Mouse (Mus musculus) stomach, postnatal 0 days (tissue): ENCODE measurements around the gene Tspan13. TPM values are rescaled to one million over a fixed set of nuclear protein-coding genes. Genes with fewer than 3 reads are reported as not detected.
A peak's percentile ranks its signal among the peaks of the same experiment; 100 is the strongest.

Experiments used
- ATAC-seq: fragments of 200-750 bp; cut with Nextera tagmentation; 2 replicates; pipeline ENCODE4 v1.8.0; 2017; ENCODE audit not compliant: low FRiP score, low TSS enrichment
- DNase-seq: peaks from one replicate; pipeline ENCODE4 v3.0.0-alpha.2; 2016; ENCODE audit warnings: low spot score
- H3K27ac ChIP-seq: fragments of 300-500 bp; sonication (generic); replicated peaks from 2 replicates; pipeline ENCODE4 v1.5.1; 2014; ENCODE audit warnings: mild to moderate bottlenecking, control low read depth
- H3K27me3 ChIP-seq: fragments of 300-500 bp; sonication (generic); 2 replicates; pipeline ENCODE4 v1.6.1; 2014; ENCODE audit warnings: low read length; ENCODE audit not compliant: control insufficient read depth, insufficient read depth
- H3K36me3 ChIP-seq: fragments of 300-500 bp; sonication (generic); 2 replicates; pipeline ENCODE4 v1.6.1; 2014; ENCODE audit warnings: low read length, mixed read lengths; ENCODE audit not compliant: control insufficient read depth, insufficient read depth
- H3K4me1 ChIP-seq: fragments of 300-500 bp; sonication (generic); replicated peaks from 2 replicates; pipeline ENCODE4 v1.6.1; 2014; ENCODE audit warnings: antibody characterized with exemption; ENCODE audit not compliant: control insufficient read depth, insufficient read depth
- H3K4me2 ChIP-seq: fragments of 300-500 bp; sonication (generic); replicated peaks from 2 replicates; pipeline ENCODE4 v1.6.1; 2014; ENCODE audit warnings: low read depth, mild to moderate bottlenecking, control low read depth, moderate library complexity
- H3K4me3 ChIP-seq: fragments of 300-500 bp; sonication (generic); 2 replicates; pipeline ENCODE4 v1.5.1; 2014; ENCODE audit warnings: low read depth, low read length, control low read depth
- H3K9ac ChIP-seq: fragments of 300-500 bp; sonication (generic); 2 replicates; pipeline ENCODE4 v1.6.1; 2014; ENCODE audit warnings: mild to moderate bottlenecking, low read length, control low read depth, mixed read lengths
- H3K9me3 ChIP-seq: fragments of 300-500 bp; sonication (generic); 2 replicates; pipeline ENCODE4 v1.6.1; 2016; ENCODE audit warnings: low read length; ENCODE audit not compliant: control insufficient read depth
- CTCF ChIP-seq: IDR thresholded peaks from 2 replicates; pipeline ENCODE4 v1.5.1; 2016; ENCODE audit warnings: antibody characterized with exemption, low read depth, mild to moderate bottlenecking, moderate library complexity
- EP300 ChIP-seq: optimal IDR thresholded peaks from 2 replicates; pipeline ENCODE3; 2016; ENCODE audit warnings: antibody characterized with exemption
- WGBS: fragments of 180-500 bp; shearing (Covaris S2); extraction: QIAGEN DNeasy Blood & Tissue Kit; methylation state at CpG from one replicate; pipeline ENCODE4 v1.1.7; 2014; 5-methylcytosine and 5-hydroxymethylcytosine counted together
- polyA plus RNA-seq: library from polyadenylated mRNA; unstranded; fragments of >200 nt; fragmentation: Nextera tagmentation; extraction: Ambion mirVana; gene quantifications from 2 replicates; pipeline ENCODE4 v1.2.1, GENCODE M21; 2015

Gene Tspan13
- polyA plus RNA-seq, 1 experiment from 2014 or later, result 129 TPM

GRCm38 (mm10) chr12:35979625-35980024 lies 62.7 kb downstream of the Tspan13 start:
- peak overlapping the region; percentile 69; the same call in 1 of the 2 replicates for H3K27ac ChIP-seq
- DNase-seq (no peak), ATAC-seq (peak; percentile 85)
- no peak overlapping the region for H3K4me3 ChIP-seq
- H3K36me3 ChIP-seq, result no peaks in the 10 kb centered on the region
- H3K4me1 ChIP-seq, result no peaks in the 10 kb centered on the region
- no peak overlapping the region for H3K4me2 ChIP-seq
- WGBS, result 46% methylated on average over 5 of the region's 5 CpGs
- no peaks in the 10 kb centered on the region for H3K27me3 ChIP-seq
- no peak overlapping the region for H3K9ac ChIP-seq
- H3K9me3 ChIP-seq, result no peaks in the 10 kb centered on the region
- TF ChIP-seq EP300 (no peak), CTCF (no peak)

GRCm38 (mm10) chr12:35977633-35978246 lies 64.6 kb downstream of the Tspan13 start:
- no peak overlapping the region for H3K4me3 ChIP-seq
- no peak for TF ChIP-seq CTCF
- TF ChIP-seq EP300, result no peak
- no peak overlapping the region for H3K27ac ChIP-seq
- ATAC-seq, result no peak
- no peak overlapping the region for H3K4me2 ChIP-seq
- H3K9me3 ChIP-seq, result no peaks in the 10 kb centered on the region
- no peak for DNase-seq
- 37% methylated on average over 6 of the region's 6 CpGs for WGBS
- H3K9ac ChIP-seq, result no peak overlapping the region
- no peaks in the 10 kb centered on the region for H3K36me3 ChIP-seq
- H3K27me3 ChIP-seq, result no peaks in the 10 kb centered on the region
- H3K4me1 ChIP-seq, result no peaks in the 10 kb centered on the region

- 84% methylated on average over 3 of the region's 3 CpGs for WGBS
- H3K36me3 ChIP-seq, result no peaks in the 10 kb centered on the region
- DNase-seq, result no peak
- H3K9me3 ChIP-seq, result no peaks in the 10 kb centered on the region
- no peak for ATAC-seq
- H3K4me2 ChIP-seq, result no peak overlapping the region
- no peak overlapping the region for H3K4me3 ChIP-seq
- H3K9ac ChIP-seq, result no peak overlapping the region
- no peaks in the 10 kb centered on the region for H3K27me3 ChIP-seq
- no peak overlapping the region for H3K27ac ChIP-seq
- TF ChIP-seq CTCF, result no peak
- TF ChIP-seq EP300, result no peak
- no peaks in the 10 kb centered on the region for H3K4me1 ChIP-seq
Observed at GRCm38 (mm10) chr12:35975898-35976297, 66.4 kb downstream of the Tspan13 start.

DNA sequence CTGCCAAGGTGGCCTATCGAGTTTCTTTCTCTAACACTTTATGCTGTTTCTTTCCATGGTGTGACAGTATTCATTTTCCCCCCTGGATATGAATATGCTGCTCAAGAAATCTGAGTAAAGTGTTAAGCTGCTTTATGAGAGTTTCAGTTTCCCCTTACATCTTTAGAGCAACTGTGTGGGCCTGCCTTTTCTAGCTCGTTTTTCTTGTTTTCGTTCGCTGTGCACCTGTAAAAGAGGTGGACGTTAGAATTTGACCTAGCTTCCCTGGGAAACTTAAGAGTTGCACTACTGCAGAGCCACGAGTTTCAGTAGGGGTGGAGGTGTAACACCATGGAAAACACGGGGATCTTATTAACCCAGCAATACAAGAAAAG lies 75.5 kb downstream of the Tspan13 start:
- ATAC-seq, result no peak
- no peaks in the 10 kb centered on the region for H3K36me3 ChIP-seq
- TF ChIP-seq CTCF (no peak), EP300 (no peak)

DNA sequence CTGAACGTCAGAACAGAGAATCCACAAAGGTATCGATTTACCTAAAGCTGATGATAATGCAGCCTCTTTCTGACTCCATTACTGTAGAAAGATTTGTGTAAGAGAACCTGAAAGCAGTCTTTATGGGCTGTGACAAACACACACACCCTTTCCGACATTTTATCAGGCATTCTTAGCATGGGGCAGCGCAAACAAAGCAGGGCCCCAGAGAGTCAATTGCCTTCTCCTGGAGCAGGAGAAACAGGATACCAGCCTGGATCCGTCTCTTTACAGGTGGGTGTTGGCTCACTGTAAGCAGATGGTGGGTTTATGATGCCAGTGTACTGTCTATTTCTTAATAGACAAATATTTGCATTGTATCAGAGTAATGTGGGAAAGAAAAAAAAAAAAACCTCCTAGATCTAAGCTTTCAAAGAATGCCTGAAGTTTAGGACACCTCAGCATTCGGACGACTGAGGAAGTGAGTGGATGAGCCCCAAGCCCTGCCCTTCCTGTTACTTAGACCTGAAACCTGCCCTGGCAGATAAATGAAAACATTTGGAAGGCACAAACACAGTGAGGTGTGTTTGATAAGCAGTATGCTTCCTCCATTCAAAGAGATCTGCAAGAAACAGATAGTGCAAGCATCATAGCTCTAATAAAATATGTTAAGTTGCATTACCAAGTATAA lies 76.1 kb downstream of the Tspan13 start:
- H3K4me3 ChIP-seq, result no peak overlapping the region
- H3K27ac ChIP-seq, result peak overlapping the region; percentile 69
- no peaks in the 10 kb centered on the region for H3K4me1 ChIP-seq
- no peaks in the 10 kb centered on the region for H3K36me3 ChIP-seq
- TF ChIP-seq EP300 (no peak), CTCF (no peak)
- H3K27me3 ChIP-seq, result no peaks in the 10 kb centered on the region
- H3K4me2 ChIP-seq, result no peak overlapping the region
- H3K9me3 ChIP-seq, result no peaks in the 10 kb centered on the region
- WGBS, result 35% methylated on average over 7 of the region's 7 CpGs
- peak; percentile 55 for DNase-seq
- peak; percentile 79; the same call in 1 of the 2 replicates for ATAC-seq
- no peak overlapping the region for H3K9ac ChIP-seq

More for the DNA sequence above, 75.5 kb downstream of the Tspan13 start:
- Histone ChIP-seq H3K9me3 (no peaks in the 10 kb centered on the region), H3K4me3 (no peak overlapping the region), H3K4me2 (no peak overlapping the region), H3K27ac (peak overlapping the region; percentile 69), H3K27me3 (no peaks in the 10 kb centered on the region), H3K9ac (no peak overlapping the region), H3K4me1 (no peaks in the 10 kb centered on the region)
- WGBS, result 56% methylated on average over 7 of the region's 7 CpGs
- no peak for DNase-seq

Other genes with a start within 250 kb of the Tspan13 start
- 0.97 and 1.2 TPM in 2 replicates for gene Agr3, start 116.9 kb downstream of the Tspan13 start, polyA plus RNA-seq
- gene Agr2, start 49.6 kb downstream of the Tspan13 start, polyA plus RNA-seq, result 1,362 and 1,533 TPM in 2 replicates
- gene Ankmy2, start 114.6 kb upstream of the Tspan13 start, polyA plus RNA-seq, result 27.4 and 29.6 TPM in 2 replicates
- 117 and 122 TPM in 2 replicates for gene Bzw2, start 115.6 kb upstream of the Tspan13 start, polyA plus RNA-seq
- gene Lrrc72, start 210.9 kb upstream of the Tspan13 start, polyA plus RNA-seq, result not detected in 2 replicates